Mouse (Mus musculus): Measurements from ENCODE around the gene Fut2.
A peak's percentile ranks its signal among the peaks of the same experiment; 100 is the strongest.
"Not testable (repeated sequence)": the region's sequence is repeated elsewhere in the genome, so short reads cannot be mapped to it uniquely, and the experiment has no call there.

The Fut2 gene

GRCm38 (mm10) chr7:45667761-45668160 lies 1.6 kb upstream of the Fut2 start:
- DNase-seq, result no peak

DNA sequence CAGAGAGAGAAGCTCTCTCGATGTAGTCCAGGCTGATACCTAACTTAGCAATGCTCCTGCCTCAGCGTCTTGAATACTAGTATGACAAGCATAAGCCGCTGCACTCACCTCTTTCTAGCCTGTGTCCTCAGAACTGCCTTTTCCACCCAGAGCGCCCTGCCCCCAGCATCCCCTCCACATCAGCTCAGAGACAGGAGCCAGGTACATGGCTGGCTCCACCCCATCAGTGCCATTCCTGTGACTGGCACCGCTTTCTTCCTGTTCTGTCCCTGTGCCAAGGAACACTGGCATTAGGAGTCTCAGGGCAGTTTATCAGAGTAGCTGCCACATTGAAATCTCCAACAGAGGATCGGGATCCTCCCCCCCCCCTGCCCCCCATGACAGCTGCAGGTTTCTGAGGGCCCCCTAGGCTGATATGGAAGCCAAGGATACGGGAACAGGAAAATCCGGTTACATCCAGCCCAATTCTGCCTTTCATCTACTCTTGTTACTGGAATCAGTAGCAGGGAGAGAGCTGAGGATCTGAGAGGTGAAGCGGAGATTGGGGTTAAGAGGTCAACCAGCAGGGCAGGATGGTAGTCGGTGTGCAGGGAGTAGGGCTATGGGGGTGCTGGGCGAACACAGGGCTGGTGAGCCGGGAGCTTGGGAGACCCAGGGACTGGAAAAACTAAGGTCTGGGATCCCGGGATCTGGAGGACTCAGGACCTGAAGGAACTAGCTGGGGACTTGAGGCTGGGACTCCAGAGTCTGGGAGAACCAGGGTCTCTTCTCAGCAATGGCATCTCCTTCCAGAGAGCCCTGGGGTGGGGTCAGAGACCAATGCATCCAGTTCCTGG lies 673 bp downstream of the Fut2 start:
- no peak for DNase-seq

DNA sequence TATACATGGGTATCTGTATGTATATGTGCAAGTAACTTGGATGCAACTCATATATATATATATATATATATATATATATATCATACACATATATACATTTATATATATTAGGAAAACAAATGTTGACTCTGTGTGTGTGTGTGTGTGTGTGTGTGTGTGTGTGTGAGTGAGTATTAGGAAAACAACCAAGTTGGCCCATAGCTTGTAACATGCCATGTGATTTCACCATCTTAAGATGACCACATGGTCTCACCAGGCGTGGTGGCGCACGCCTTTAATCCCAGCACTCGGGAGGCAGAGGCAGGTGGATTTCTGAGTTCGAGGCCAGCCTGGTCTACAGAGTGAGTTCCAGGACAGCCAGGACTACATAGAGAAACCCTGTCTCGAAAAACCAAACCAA lies 4.5 kb downstream of the Fut2 start:
- not testable (repeated sequence) for DNase-seq

DNA sequence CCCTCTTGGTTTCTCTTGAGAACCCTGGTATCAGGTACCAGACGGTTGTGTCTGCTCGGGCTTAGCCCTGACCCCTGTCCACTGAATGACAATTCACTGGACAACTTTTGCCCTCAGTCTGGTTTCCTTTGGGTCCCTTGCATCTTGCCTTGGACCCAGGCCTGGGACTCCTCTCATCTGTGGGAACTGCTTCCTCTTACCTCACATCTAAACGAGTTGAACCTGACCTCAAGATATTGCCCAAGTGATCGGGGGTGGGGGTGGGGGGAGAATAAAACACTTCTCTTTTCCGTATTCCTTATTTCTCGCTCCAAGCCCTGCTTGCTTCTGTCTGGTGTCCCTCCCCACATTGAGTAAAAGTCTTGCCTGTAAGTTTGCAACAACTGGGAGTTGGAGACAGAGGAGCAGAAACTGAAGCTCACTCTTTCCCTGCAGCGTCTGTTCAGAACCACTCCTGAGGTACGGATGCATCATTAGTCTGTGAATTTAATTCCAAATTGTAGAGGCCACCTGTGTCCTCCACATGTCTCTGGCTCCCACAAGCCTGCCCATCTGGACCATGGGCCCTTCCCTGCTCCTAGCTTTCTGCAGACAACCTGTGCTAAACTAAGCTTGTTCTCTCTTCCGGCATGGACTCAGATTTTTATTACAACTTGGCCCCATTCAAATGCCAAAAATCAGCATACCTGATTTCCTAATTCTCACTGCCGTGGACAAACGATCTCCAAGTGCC lies 5.3 kb downstream of the Fut2 start:
- DNase-seq, result no peak

DNA sequence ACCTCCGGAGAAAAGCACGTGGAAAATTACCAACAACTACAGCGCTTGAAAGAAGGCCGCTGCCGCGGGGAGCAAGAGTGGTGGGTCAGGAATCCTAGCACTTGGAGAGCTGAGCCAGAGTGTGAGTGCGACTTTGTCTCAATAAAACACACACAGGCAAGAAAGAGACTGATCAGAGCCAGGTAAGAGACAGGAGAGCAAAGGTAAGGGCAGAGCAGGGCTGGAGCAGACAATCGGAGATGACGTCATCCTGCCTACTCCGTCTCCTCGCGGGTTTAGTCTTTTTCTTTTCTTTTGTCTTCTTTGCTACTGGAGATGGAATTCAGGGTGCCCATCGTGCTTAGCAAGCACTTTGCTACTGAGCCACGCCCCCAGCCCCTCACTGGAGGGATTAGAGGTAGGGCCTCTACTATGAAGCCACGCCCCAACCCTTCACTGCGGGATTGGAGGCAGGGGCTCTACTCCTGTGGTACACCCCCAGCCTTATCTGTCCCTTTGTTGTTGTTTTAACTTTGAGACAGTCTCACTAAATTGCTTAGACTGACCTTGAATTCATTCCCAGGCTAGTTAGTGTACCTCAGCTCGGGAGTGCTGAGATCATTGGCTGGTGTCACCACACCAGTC lies 11.7 kb downstream of the Fut2 start:
- DNase-seq, result no peak

GRCm38 (mm10) chr7:45650484-45650883 lies 15.7 kb downstream of the Fut2 start:
- not testable (repeated sequence) for DNase-seq

DNA sequence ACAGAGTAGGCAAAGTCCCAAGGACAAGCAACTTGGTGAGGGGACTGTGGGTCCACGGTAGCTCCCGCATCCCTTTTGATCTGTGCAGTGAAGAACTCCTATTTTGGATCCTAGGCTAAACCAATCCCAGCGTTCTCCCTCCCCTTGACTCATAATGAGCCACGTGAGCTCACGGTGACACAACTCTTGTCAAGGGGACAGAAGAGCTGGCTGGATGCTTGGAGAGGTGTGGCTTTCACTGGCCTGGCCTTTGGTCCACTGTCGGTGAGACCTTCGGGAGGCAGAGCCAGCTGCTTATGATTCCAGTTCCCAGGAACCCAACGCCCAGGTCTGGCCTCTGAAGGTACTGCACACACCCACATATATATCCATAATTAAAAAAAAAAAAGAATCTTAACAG lies 16.8 kb downstream of the Fut2 start:
- DNase-seq, result no peak

- DNase-seq, result no peak
Observed at GRCm38 (mm10) chr7:45646671-45647070, 19.5 kb downstream of the Fut2 start.

GRCm38 (mm10) chr7:45645591-45645971 lies 20.6 kb downstream of the Fut2 start:
- no peak for DNase-seq

- no peak for DNase-seq
Observed at GRCm38 (mm10) chr7:45644872-45645590, 21.2 kb downstream of the Fut2 start.

GRCm38 (mm10) chr7:45644183-45644582 lies 22.0 kb downstream of the Fut2 start:
- DNase-seq, result no peak

- DNase-seq, result peak; percentile 58 to 68
Observed at GRCm38 (mm10) chr7:45643441-45644178, 22.6 kb downstream of the Fut2 start.

GRCm38 (mm10) chr7:45642503-45643255 lies 23.5 kb downstream of the Fut2 start:
- no peak for DNase-seq

DNA sequence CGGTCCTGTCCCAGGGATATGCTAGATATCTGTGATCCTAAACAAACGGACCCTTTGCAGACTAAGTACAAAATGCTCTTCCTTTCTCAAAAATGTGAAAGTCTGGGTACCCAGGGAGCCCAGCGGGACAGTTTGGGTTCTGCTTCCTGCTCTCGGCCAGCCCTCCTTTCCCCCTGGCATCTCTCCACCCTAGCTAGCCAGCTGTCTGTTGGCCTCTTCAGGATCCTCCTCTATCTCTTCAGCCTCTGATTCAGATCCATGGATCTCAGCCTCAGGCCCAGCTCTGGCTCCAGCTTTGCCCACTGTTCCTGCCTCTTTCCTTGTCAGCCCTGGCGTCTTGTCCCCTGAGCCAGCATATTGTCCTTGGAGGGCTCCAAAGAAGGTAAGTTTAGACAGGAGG lies 24.1 kb downstream of the Fut2 start:
- DNase-seq, result no peak

GRCm38 (mm10) chr7:45641391-45642040 lies 24.7 kb downstream of the Fut2 start:
- no peak for DNase-seq

DNA sequence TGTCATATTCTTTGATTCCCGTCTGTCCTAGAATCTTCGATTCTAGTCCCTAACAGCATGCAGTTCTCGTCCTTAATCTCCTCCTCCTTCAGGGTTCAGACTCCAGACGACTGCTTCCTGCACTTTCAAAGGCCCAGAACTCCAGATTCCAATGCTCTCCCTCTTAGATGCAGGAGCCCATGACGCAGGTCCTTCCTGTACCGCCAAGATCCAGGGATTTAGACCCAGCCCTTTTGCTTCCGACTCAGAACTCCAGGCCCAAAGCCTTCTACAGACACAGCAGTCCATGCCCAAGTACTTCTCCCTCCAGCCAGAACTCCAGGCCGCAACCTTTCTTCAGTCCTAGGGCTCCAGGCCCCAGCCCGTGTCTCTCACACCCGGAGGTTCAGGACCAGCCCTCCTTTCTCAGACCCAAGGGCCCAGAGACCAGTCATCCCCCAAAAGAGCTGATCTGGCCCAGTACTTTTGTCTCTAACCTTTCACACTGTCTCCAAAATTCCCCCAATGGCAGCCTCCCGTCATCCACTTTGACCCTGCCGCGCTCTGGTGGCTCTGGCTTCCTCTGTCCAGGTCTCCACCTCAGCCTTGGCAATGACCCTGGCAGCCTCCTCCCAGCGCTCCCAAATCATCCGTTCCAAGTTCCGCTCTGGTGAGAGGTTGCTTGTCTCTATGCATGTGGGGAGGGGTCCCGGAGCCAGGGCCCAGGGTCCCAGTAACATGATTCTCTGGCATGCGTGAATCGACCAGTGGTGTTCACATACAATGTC lies 25.8 kb downstream of the Fut2 start:
- no peak for DNase-seq

DNA sequence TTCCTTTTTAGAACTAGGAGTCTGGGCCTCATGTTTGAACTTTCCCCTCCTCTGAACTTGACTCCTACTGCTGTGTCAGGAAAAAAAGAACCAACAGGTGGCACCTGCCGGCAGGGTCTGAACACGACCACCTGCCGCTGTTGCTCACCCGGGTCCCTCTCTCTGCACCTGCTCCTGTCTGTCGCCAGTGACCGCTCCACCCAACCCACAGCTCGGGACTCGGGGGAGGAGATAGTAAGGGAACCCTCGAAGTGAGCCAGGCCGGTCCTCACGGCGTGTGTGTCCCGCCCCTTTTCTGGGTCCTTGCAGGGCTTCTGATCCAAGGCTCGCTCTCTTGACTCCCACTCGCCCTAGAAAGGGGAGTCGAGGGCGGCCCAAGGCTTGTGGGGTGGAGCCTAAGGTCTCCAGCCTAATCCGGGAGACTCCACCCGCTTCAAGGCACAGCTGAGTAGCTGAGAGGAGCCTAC lies 26.6 kb downstream of the Fut2 start, which contains the start of gene Mamstr:
Gene Mamstr (plus strand): TSS at position 417 of the 467 bp plus-strand sequence.
- DNase-seq, result no peak

- no peak for DNase-seq
Observed at GRCm38 (mm10) chr7:45638623-45639401, 27.4 kb downstream of the Fut2 start.

GRCm38 (mm10) chr7:45637710-45638109 lies 28.5 kb downstream of the Fut2 start:
- no peak for DNase-seq

All from spleen, adult 18-20 months (tissue).